Mouse (Mus musculus): ENCODE results near the gene Nfix.

Nfix gene

DNA sequence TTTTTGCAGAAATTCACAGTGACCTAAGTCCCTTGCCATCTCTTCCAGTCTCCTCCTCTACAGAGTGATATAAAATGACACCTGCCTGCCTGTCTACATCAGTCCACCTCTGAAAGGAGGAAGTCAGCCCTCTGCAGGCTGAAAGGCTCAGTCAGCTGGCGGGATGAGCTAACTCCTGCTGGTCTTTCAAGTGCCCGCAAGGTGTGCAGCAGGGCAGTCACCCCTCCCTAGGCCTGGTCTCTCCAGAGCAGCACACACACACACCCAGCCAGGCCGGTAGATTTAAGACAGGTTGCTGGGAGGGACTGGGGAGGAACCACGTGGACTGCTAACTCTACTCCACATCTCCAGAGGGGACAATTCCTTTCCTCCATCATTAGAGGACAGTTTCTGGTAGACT, 36.0 kb downstream of the Nfix start:
- no peak for DNase-seq

DNA sequence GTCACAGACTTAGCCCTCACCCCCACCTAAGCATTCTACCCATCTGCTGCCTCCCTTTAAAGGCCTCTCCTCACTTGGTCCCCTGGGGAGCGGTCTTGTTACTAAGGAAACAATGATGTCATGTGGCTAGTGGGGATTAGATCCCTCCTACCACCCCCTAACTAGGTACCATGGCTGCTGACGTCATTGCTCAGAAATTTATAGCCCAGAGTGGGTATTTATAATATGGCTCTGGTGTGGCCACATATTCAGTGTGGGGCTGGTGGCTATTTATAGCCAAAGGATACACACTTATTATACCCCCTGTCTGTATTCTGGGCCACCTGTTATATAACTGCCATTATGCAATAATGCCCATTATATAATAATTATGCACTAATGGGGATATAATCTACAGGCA, 39.2 kb downstream of the Nfix start:
- DNase-seq = no peak

DNA sequence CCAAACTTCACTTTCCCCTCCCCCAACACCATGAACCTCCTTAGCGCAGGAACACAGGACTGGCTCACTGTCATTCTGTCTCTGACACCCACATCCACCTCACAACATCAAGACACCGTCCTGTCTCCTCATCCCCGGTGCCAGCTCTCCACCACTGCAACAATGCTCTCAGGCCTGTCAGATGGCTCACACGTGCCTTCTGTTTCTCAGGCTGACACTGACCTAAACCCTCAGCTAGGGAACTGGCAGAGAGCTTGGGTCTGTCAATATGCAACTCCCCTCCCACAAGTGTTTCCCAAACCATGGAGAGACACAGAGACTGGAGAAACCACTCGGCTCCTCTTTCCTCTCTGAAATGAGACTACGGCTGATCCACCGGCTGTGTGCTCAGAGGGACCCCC, 39.7 kb downstream of the Nfix start:
- no peak for DNase-seq

DNA sequence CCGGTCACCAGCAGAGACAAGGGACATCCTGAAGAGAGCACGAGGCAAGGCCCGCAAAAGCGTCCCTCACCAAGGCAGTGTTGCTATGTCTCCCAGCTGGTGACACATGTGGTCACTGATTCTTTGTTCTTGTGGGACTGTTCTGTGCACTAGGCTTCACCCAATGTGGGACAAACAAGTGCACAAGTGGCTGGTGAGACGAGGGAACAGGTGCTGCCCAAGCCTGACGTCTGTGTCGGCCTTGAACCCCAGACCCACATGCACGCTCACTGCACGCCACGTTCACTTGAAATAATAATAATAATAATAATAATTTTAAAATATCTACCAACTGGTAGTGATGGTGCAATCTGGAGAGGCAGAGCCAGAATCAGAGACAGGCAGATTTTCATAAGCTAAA, 40.4 kb downstream of the Nfix start:
- DNase-seq = no peak

DNA sequence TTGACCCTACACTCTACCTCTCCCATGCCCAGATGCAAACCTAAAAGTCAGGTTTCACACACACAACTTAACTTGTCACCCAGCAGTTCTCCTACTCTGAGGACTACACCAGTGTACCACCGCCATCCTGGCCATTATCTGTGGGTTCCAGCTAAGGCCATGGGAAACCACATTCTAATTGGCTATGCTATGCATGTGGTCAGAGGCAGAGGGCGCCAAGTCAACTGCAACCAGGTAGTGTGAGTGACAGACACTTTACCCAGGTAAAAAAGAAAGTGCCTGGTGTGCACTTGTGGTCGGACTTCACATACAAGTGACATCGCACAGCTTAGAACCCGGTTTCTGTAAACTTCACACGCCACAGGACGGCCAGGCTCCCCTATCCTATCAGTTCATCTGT, 41.0 kb downstream of the Nfix start:
- DNase-seq = peak in 1 of 2 experiments; percentile 58

DNA sequence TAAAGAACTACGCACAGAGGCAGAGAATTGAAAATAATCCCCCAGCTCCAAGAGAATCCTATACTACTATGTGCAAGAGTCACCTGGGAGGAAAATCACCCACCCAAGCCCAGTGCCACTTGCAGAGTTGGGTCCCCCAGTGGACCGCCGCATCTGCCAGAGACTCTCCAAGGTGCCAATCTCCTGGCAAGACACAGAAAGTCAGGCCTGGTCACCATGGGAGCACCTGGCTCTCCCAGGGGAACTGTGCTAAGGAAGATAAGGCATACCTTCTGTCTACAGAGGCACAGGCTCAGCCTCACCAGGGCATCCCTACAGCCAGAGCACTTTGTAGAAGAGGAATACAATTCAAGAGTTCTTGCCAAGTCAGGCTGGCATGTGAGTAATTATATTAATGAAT, 41.8 kb downstream of the Nfix start:
- no peak for DNase-seq

DNA sequence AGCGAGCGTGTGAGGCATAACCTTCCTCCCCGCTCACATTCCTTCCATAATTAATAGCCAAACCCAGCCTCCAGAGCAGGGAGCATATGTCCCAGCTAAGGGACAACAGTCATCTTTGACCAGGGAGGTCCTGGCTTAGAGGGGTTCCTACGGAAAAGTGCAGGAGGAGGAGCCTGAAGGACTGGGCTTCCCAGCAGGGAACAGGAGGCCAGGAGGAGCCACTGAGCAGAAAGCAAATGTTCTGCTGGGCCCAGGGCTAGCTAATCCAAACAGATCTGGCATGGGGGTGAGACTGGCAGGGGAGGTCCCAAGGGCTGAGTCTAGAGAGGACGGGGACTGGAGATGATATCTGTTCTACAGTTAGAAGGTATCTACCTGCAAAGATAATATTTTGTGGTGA, 42.6 kb downstream of the Nfix start:
- no peak for DNase-seq

DNA sequence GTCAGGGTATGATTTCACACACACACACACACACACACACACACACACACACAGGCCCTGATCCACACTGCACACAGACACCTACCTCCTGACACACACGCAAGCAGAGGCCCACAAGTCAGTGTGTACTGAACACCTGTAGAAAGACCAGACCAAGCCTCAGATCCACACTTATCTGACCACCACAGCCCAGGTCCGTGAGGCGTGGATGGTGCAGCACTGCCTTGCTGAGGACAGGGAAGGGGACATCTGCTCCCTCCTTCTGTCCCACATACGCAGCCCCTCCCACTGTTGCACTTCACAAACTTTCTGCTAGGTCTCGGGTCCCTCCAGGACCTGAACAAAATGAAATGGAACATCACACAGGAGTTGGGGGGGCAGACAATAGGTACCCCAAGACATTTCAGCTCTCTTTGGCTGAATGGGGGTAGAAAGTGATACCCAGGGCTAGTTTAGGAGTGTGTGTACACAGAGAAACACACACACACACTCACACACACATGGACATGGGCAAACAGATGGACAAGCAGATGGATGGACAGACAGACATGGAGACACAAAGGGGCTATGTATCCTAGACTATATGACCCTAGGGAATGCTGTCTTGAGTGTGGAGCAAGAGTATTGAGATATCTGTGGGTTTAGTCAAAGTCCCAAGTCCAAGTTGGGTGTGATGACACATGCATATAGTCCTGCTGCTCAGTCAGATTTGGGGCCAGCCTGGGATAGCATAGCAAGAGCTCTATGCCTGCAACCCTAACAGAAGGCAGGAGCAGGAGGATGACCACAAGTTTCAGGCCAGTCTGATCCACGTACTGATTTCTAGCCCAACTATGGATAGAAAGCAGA, 47.2 kb downstream of the Nfix start:
- DNase-seq = no peak

DNA sequence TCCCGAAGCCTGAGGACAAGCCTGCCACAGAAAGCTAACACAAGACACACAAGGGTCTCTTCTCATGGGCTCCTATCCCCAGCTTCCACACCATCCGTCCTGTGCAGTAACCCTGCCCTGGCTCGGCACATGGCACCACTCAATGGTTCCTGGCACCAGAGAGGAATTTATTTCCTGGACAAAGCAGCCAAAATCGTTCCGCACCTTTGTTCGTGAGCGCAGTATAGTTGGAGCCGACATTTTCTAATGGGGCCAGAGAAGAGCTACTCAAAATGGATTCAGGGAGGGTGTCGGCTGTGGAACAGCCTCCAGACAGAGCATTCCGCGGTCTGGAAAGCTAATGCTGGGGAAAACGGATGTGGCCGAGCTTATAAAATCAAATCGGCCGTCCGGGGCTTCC, 50.6 kb downstream of the Nfix start:
- no peak for DNase-seq

DNA sequence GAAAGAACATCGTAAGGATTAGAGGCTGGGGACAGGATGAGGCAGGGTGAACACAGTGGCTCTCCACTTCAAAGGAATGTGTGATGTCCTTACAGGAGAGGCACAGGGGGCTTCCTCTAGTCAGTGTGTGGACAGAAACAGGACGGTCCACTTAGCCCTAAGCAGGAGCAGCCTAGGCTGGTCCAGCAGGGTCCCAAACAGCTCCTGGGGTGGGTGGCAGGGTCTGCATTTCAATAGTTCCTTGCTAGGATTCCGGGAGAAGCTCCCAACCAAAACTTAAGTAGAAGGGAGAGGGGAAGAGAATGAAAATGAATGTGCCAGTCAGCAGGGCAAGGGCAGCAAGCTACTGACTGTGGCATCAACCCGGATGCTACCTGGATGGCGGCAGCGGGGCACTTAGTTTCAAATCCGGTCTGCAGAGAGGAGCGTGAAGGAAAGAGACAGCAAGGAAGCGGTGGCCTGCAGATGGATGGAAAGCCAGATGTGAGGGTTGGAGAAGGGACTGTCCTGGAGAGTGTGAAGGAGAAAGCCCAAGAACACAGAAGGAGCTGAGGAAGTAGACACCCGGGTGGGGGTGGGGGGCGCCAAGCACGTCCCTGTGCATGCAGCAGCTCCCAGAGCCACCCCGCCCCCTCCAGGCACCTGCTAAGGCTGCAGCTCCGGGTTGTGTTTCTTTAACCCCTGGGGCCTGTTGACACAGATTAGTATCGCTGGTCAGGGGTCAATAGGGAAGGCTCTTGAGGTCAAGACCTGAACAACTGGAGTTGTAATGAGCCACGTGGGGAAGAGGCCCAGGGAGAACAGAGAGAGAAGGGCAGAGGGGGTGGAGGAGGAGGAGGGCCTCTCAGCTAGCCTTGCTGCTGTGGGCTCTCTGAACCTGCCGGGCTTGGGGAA, 54.9 kb downstream of the Nfix start:
- DNase-seq = peak; percentile 69 to 74

DNA sequence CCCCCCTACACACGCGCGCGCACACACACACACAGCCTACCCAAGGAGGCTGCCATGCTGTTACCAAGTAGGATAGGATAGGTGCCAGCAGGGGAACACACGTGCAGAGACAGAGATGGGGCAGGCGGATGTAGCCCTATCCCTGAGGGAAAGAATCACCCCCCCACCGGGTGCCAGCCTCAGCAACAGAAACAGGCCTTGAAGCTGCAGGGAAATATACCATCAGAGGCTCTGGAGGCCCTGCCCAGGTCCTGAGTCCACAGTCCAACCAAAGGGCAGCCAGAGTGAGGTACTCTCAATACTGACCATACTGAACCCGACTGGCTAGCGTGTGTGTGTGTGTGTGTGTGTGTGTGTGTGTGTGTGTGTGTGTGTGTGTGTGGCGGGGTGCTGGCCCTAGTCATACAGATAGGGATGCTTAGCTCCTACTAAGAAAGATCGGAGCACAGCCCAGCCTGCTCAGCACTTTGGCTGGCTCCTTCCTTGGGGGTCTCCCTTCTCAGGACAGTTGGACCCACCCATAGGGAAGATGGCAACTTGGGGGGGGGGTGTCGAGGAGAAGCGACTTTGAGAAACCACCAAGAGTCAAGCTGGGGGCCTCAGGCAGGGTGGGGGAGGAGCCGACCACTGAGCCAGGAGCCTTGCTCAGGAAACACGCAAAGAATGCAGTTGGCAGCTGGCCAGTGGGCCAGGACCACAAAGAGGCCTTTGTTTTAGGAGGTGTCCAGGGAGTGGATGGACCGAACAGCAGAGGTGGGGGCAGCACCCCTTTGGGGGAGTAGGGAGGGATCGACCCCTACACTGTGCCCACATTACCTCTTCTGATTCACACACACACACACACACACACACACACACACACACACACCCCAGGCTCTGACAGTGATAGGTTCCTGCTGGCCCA, 56.4 kb downstream of the Nfix start:
- peak; percentile 90 to 93 for DNase-seq

DNA sequence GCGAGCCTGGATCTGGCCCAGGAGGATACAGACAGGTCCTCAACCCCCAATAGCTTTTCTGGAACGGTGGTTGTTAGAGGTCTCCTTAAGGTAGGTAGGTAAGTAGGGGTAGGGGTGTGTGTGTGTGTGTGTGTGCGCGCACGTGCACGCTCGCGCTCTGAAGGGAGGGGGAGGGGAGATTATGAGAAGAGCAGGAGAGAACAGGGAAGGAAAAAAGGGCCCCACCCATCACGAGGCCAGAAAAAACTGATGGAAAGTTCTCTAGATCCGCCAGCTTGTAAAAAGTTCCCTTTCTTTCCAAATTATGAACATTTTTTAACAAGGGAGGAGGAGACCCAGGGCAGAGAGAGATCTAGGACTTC, 57.1 kb downstream of the Nfix start:
- no peak for DNase-seq

DNA sequence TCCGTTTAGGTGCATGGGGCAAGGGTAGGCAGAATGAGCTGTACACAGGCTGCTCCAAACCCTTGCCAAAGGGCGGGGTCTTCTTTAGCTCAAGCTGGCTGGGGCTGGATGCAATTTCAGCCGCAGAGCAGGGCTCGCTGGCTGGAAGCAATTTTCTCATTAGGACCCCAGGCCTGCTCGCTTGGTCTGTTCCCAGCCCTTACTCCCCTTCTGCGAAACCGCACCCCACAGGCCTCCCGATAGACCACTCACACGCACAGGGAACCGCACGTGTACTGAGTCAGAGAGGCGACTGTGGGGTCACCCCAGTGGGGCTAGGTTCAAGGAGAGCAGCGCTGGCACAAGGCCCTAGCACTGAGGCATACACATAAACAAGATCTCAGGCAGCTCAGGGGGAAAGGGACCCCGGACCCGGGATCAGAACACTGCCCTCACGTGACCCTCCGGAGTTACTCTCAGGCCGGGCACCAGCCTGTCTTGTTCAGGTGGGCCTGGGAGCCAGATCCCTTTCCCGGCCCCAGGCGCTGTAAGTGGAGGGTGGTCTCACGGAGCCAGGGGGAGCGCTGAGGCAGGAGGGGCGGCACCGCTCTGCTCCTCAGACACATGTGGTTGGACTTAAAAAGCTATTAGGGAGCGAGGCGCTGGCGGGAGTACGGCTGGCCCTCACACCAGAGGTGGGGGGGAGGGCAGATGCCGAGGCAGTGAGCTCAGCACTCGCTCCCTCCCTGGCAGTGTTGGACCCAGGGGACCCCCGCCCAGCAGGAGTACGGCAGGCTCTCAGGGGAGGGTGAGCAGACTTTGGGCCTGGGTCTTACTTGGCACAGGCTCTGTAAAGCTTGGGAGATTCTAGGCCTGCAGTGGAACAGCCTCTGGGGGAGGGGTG, 57.7 kb downstream of the Nfix start:
- DNase-seq = peak; percentile 65 to 75

DNA sequence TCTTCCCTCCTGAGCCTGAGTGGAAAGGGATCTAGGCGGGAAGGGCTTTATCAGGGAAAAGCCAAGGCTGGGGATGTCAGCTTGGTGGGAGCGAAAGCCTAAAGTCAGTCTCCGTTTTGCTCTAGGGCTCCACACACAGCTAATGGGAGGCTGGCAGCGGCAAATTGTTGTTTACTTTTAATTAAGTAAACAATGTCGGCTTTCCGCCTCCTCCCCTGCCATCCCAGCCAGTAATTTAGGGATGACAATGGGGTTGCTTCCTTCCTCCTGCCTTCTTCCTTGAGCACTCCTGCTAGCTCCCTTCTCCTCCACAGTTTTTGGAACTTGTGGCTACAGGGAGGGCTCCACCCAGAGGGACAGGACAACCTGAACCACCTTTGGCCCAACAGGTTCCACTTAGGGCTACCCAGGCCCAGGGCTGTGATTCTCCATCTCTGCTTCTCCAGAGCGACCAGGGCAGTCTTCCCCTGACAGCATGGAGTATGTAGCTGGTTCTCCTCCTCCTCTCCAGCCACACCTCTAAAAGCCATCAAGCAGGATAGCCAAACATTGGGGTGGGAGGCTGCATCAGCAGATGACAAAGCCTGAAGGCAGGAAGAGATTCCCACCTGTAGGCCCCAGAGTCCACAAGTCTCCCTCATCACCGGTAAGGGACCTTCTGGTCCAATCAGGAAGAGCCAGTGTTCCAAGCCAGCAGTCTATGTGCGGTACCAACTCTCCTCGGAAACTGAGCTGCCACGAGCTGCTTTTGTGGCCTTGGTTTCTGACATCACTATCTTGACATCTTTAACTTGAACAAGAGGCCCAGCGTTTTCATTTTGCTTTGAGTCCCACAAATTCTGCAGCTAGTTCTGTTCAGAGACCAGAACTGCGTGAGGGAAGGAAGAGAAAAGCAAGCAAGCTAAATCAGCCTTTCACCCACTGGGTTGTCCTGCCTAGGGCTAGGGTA, 59.0 kb downstream of the Nfix start:
- DNase-seq = no peak

DNA sequence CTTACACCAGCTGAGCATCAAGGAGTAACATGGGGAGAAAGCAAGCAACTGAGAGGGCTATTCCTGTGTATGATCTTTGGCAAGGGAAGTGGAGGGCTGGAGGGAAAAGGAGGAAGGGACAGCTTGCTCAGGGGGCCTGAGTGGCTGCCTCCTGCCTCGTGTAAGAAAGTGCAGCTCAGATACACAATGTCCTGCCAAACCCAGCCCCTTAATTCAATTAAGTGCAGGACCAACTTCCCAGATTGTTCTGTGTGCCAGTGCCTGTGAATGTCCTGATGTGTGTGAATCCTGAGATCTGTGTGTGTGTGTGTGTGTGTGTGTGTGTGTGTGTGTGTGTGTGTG, 60.8 kb downstream of the Nfix start:
- no peak for DNase-seq

DNA sequence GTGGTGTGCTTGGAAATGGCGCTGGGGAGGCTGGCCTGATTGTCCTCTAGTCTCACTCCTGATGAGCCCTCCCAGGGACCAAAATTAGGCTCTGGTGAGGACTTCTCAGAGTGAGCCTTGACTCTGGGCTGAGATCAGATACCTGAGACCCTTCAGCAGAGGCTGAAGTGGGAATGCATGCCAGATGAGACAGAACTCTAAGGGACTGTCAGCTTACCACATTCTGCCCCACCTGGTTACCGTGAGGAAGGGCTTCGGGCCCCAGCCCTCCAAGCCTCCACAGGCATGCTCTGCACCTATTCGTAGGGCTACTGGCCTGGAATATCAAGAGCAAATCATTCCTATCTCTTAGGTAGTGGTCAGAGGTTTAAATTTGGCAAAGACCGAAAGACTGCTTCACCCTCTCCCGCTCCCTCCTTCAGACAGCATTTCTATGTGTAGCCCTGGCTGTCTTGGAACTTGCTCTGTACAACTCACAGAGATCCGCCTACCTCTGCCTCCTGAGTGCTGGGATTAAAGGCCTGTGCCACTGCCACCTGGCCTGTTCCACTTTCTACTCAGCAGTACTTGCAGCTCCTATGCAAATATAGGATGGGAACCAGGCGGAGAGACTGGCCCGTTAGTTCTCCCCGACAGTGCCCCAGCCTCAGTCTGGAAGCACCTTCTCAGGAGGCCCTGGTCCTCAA, 61.3 kb downstream of the Nfix start:
- no peak for DNase-seq

DNA sequence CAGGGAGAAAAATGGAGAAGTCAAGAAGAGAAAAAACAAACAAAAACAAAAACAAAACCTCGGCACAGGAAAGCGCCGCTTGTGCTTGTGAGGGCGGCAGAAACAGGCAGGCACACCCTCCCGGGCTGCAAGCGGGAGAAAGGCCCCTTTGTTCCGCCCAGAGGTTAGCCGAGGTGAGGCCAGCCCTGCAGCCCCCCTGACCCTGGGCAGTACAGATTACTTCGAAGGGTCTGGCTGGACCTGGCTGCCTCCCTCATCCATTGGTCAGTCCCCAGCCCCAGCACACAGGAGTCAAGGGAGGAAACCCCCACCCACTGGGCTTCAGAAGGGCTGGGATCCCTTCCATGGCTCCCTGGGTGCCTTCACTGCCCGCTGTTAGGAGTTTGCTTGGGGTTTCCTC, 61.9 kb downstream of the Nfix start:
- no peak for DNase-seq

DNA sequence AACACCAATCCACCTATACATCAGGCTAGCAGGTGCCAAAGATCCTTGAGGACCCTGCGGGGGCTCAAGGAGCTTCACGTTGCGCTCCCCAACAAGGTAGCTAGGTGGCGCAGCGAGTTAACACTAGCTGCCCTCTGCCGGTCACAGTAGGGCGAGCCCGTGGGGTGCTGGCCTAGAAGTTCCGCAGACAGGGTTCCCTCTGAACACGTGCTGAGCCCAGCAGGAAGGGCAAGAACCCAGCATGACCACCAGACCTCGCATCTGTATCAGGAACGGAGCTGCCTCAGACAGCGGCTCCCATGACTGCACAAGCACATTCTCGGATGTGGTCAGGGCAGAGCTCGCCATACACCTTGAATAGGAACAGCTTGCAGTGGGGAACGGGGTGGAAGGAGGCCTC, 62.5 kb downstream of the Nfix start:
- peak; percentile 89 to 93 for DNase-seq

DNA sequence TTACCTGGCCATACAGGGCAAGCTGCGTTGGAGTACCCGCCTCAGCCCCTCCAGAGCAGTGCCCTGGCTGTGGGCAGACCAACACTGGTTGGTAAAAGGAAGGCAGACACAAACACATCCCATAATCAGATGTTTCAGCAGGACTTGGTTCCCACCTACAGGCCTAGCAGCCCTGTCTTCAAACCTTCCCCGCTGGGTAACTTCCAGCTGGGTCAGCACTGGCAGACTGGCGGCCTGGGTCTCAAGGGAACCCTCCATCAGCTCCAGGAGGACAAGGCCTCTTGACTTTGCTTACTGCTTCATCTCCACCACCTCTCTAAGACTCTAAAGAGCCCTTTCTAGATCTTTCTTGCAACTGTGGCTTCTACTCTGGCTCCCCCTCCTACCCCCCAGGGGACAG, 63.6 kb downstream of the Nfix start:
- DNase-seq = no peak

DNA sequence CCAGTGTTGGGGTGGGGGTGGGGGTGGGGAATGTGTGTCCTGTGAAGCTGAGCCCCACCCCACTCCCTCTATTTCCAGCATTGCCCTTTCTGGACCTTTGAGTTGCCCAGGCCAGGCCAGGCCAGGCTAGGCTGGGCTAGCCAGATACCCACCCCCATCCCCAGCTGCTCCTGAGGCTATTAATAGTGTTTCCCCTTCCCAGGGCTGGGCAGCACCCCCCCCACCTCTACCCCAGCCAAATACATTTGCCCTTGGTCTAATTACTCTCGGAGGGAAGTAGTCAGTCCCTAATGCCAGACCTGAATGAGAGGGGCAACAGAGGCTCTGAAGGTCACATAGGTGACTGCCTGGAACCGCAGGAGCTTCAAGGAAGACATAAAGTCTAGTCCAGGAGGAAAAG, 64.5 kb downstream of the Nfix start:
- no peak for DNase-seq

All from kidney, postnatal 4 days (tissue).